Mouse (Mus musculus): ENCODE measurements around the gene Gpr88.

Gene Gpr88

GRCm38 (mm10) chr3:116253077-116253531 is at the start of gene Gpr88:
TSS of gene Gpr88 (minus strand) at chr3:116253503.
- DNase-seq, result peak; percentile 51

- no peak for DNase-seq
Observed at GRCm38 (mm10) chr3:116302581-116302980, 49.3 kb upstream of the Gpr88 start.

- no peak for DNase-seq
Observed at GRCm38 (mm10) chr3:116301754-116302153, 48.5 kb upstream of the Gpr88 start.

GRCm38 (mm10) chr3:116298727-116299126 is 45.4 kb upstream of the Gpr88 start:
- no peak for DNase-seq

- DNase-seq, result no peak
Observed at GRCm38 (mm10) chr3:116298003-116298402, 44.7 kb upstream of the Gpr88 start.

- DNase-seq, result no peak
Observed at GRCm38 (mm10) chr3:116297170-116297569, 43.9 kb upstream of the Gpr88 start.

- DNase-seq, result no peak
Observed at GRCm38 (mm10) chr3:116290041-116290815, 36.9 kb upstream of the Gpr88 start.

- DNase-seq, result no peak
Observed at GRCm38 (mm10) chr3:116288833-116289232, 35.5 kb upstream of the Gpr88 start.

GRCm38 (mm10) chr3:116284735-116285134 is 31.4 kb upstream of the Gpr88 start:
- no peak for DNase-seq

GRCm38 (mm10) chr3:116283996-116284395 is 30.7 kb upstream of the Gpr88 start:
- no peak for DNase-seq

GRCm38 (mm10) chr3:116281663-116282062 is 28.4 kb upstream of the Gpr88 start:
- DNase-seq, result no peak

GRCm38 (mm10) chr3:116277146-116277545 is 23.8 kb upstream of the Gpr88 start:
- no peak for DNase-seq

- DNase-seq, result no peak
Observed at GRCm38 (mm10) chr3:116271679-116272078, 18.4 kb upstream of the Gpr88 start.

GRCm38 (mm10) chr3:116267036-116267654 is 13.8 kb upstream of the Gpr88 start:
- no peak for DNase-seq

GRCm38 (mm10) chr3:116266360-116266759 is 13.1 kb upstream of the Gpr88 start:
- DNase-seq, result no peak

- DNase-seq, result no peak
Observed at GRCm38 (mm10) chr3:116263977-116264376, 10.7 kb upstream of the Gpr88 start.

GRCm38 (mm10) chr3:116263061-116263460 is 9.8 kb upstream of the Gpr88 start:
- DNase-seq, result no peak

GRCm38 (mm10) chr3:116256104-116256503 is 2.8 kb upstream of the Gpr88 start:
- peak; percentile 15 for DNase-seq

GRCm38 (mm10) chr3:116252255-116253040 is 855 bp downstream of the Gpr88 start:
- DNase-seq, result peak; percentile 74

GRCm38 (mm10) chr3:116251481-116252254 is 1.6 kb downstream of the Gpr88 start:
- DNase-seq, result peak; percentile 68

GRCm38 (mm10) chr3:116249026-116249425 is 4.3 kb downstream of the Gpr88 start:
- no peak for DNase-seq

- no peak for DNase-seq
Observed at GRCm38 (mm10) chr3:116244476-116244875, 8.8 kb downstream of the Gpr88 start.

- no peak for DNase-seq
Observed at GRCm38 (mm10) chr3:116242685-116243084, 10.6 kb downstream of the Gpr88 start.
